Mouse (Mus musculus) c-Kit-positive CD71-positive TER-119-positive erythroid progenitor cells, embryonic 14.5 days (primary cell): Measurements from ENCODE around the gene Arsb.
A peak's percentile ranks its signal among the peaks of the same experiment; 100 is the strongest.

Experiments
- DNase-seq: peaks from one replicate; pipeline ENCODE4 v3.0.0-alpha.2; 2013; ENCODE audit warnings: low spot score

Arsb gene

DNA sequence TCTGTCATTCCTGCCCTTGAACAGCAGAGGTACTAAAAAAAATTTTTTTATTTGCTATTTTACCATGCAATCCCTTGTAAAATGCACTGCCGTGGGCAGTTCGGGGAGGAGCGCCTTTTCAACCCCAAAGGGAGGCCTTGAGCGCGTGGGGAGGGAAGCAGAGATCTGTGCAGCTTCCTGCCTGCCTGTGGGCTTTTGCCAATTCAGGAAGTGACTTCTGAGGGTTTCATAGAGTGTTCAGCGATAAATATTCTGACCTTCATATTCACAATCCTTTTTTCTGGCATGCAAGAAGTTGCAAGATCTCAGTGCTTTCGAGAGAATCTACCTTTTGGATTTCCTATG, 151.1 kb downstream of the Arsb start:
- DNase-seq: no peak

GRCm38 (mm10) chr13:93924735-93925432, 153.5 kb downstream of the Arsb start:
- DNase-seq: no peak

DNA sequence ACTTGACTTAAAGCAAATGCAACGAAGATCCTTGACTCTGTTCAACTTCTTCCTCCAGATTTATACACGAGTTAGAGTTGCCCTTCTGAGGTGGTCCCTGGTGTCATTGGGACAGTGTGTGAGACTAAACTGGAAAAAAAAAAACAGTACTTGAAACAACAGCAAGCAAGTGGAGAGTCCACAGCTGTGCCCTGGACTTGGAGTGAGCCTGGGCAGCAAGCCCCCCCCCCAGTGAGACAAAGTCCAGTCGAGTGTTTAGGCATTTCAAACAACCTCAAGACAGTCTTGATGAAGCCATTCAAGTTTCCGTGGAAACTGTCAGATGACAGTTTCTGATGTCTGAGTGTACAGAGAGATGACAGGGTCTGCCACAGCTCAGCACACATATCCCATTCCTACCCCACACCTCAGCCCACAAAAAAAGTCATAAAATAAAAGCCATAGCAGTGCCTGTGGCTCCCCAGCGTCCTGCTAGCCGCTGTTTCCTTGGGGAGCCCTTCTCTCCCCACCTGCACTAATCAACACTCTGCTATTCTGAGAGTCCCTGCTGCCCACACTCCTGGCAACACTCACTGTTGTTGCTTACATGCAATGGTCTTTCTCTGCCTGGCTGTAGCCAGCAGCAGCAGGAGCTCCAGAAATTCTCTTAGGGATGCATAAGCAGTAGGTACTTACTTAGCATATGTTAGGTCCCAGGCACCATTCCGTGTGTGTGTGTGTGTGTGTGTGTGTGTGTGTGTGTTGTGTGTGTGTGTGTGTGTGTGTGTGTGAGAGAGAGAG, 159.3 kb downstream of the Arsb start:
- no peak for DNase-seq

DNA sequence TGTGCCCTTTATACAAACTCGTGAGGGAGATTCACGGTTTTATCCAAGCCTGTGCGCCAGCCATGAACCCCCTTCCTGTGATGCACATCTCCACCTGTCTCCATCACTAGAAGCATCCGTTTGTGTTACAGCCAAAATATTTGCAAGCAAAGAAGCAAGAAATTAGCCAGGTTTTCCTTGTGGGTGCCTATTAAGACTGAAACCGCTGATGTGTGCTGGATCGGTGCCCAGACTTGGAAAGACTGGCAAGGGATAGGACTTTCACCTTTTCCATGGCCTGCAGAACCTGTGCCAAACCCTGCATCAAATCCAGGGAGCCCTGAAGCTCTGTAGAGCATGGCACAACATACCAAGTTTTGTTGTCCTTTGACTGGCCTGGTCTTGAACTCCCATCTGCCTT, 165.0 kb downstream of the Arsb start:
- no peak for DNase-seq

- no peak for DNase-seq
Measured at GRCm38 (mm10) chr13:93938118-93938517, 166.7 kb downstream of the Arsb start.

DNA sequence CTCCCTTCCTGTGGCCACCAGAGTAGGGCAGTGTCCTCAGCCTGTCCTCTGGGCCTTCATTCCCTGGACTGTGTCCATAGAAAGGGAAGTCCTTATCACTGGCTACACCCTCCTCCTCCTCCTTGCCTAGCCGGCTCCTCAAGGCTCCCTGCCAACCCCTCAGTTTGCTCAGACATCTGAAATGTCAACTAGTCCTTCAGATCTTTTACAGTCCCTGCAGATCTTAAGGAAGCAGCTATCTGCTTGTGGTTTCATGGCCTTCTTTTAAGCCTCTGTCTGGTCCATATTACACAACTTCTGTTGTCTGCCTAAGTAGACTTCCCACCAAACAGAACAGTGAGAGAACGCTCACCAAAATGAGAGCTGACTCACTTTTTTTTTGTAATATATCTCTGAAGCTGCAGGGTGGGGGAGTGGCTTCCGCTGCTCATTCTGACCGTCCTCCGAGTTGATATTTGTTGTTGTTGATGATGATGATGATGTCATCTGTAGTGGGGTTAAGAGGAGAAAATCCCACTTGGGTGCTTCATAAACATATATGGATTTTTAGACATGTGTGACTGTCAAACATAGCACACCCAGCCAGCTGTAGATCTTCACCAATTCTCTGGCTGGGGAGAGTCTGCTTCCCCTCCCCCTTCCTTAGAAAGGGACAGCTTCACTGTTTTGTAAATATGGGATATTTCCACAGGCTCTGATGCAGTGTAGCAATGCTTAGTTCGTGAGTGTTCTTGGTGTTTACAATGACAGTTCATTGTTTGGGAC, 168.1 kb downstream of the Arsb start:
- DNase-seq: peak; percentile 6

DNA sequence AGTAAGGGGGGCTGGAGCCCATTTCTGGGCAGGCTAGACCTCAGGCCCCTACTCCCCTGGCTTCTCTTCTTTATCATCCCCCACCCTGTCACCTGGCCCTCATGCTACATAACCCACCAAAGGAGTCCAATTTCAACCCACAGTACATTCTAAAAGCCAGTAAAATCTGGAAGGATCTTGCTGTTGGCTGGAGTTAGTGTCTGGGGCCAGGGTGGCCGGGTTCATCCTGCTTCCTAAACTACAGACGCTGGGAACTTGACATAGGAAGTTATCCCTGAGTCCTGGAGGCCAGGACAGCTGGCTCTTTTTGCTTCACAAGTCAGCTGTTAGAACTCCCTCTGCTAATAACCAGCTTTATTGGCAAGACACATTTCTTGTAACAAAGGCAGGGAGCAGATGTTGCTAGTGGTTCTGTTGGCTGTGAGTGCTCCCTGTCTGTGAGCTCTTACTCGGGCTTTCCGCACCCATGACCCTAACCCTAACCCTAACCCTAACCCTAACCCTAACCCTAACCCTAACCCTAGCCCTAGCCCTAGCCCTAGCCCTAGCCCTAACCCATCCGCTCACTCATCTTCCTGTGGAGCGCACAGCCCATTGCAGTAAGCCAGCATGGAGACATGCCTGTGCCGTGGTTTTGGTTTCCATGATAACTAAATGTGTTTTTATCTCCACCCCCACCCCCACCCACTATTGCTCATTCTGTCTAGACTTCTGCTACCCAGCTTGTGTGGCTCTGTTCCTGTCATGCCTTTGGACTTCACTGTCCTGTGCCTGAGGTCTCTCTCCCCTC, 169.5 kb downstream of the Arsb start:
- DNase-seq: no peak

DNA sequence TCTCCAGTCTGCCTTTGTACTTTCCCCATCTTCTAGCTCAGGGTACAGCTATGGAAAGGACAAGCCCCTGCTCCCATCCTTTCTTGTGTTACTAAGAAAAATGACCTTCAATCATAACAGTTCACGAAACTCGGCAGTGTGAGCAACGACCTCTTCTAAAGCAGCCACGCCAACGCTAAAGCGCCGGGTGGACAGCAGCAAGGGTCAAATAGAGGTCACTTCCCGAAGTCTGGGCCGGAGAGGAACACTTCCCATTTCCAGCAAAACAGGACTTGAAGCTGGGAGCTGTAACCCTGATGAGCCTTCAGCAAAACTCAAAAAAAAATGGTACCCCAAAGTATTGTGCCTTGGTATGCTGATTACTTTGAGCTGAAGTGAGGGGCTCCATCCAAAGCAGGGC, 179.6 kb downstream of the Arsb start:
- DNase-seq: no peak

DNA sequence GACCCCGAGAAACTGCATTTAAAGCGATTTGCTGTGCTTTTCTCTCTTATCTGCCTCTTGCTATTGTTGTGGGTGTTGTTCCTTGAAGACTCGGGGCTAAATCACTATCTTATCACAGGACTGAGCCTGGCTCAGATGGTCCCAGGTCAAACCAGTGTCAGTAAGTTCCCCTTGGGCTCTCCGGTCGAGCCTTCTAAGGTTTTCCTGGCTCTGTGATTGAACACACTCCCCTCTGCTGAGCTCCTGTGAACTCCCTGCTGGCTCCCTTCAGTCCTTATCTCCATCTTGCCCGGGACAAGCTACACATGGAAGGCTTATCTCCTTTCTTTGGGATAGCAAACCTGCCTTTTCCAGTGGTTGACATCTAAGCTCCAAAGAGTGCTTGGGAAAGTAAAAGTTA, 180.1 kb downstream of the Arsb start:
- DNase-seq: no peak

DNA sequence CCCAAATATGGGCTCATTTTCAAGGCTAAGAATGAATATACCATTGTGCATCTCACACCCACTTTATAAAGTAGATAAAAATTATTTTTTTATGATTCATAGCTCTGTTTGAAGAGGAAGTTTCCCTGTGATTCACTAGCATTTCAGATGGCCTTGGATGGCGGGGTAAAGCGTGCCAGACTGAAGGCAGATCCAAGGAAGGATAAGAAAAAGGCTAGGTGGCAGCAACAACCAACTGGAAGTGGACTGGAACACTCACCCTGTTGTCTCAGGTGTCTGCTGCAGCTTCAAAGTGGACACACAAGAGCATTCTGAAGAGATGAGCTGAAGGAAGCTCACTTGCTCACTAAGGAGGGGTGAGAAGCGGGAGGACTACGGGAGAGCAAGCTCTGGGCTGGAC, 181.0 kb downstream of the Arsb start:
- no peak for DNase-seq

- DNase-seq: no peak
Measured at GRCm38 (mm10) chr13:93957907-93958306, 186.5 kb downstream of the Arsb start.

DNA sequence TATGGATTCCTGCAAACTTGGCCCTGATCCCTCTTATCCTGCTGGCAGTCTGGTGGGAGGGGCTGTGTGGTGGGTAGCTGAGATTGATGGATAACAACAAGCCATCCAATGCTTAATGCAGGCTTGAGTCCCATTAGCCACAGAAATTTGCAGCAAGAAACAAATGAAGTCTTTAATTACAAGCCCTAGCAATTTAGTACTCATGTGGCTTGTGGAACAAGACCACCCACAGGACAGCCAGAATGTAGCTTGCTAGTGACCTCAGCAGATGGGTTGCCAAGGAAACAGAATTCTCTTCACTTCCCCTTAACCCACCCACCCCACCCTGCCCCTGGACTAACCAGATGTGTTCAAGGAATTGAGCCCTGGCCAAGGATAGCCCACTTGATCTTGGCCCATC, 194.8 kb downstream of the Arsb start:
- DNase-seq: no peak

- no peak for DNase-seq
Measured at GRCm38 (mm10) chr13:93967138-93967537, 195.7 kb downstream of the Arsb start.

- no peak for DNase-seq
Measured at GRCm38 (mm10) chr13:93970115-93970514, 198.7 kb downstream of the Arsb start.

- no peak for DNase-seq
Measured at GRCm38 (mm10) chr13:93972423-93972822, 201.0 kb downstream of the Arsb start.

DNA sequence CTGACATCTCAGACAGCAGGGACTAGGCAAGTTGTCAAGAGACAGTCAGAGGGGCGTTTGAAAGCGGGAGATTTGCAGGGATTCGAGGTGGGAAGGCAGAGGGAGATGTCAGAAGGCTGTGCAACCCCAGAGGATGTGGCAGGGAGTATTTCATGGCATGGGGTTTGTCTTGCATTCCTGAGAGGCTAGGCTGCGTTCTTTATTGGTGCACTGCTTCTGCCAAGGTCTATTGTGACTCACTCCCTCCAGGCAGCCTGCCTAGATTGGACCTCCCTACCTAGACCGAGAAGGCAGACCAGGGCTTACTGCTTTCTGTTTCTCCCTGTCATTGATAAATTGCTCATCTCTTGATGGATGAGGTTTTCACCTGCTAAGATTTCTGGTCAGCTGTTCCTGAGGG, 204.2 kb downstream of the Arsb start:
- DNase-seq: no peak

GRCm38 (mm10) chr13:93976897-93977530, 205.6 kb downstream of the Arsb start:
- no peak for DNase-seq

DNA sequence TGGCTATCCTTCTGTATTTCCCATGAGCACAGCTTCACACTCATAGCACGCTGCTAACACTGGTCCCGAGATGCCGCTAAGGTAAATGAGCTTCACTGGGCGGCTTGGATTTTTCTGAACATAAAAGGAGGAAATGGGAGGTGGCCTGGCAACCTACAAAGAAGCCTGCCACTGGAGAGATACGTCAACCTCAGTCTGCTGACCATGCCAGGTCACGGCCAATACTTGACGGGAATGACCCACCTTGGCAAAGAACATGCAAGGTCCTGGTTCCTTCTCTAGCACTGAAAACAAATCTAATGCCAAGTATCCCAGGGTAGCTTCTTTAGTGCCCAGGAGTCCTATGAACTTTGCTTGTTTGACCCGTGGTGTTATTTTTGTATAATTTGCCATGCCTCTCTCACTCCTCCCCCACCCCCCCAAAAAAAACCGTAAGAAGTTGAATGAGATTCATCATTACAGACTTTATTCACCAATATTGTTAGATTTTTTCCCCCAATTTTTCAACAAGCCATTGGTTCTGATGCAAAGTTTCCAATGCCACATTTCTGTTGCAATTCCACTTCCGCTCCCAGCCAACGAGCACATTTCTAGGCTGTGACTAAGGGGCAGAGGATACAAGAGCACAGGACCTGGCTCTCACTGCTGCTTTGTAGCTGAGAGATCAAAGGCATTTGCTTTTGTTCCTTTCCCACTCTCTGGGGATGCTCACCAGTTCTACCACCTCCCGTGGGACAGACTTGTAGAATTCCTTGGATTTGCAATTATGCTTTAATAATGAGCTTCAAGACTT, 207.5 kb downstream of the Arsb start:
- no peak for DNase-seq

DNA sequence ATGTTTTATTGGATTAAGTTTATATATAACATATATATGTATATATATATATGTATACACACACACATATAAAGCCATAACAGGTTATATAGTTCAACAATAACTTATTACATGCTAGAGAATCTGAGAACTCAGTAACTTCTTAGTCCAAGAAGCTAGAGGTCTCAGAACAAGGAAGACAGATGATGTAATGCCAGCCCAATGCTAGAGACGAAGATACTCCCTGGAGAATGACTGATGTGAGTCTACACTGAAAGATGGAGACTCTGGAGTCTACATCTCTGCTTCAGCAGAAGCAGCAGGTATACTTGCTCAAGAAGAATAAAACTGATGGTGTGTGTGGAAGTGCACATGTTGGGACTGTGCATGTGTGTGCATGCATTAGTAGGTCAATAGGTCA, 208.3 kb downstream of the Arsb start:
- no peak for DNase-seq

DNA sequence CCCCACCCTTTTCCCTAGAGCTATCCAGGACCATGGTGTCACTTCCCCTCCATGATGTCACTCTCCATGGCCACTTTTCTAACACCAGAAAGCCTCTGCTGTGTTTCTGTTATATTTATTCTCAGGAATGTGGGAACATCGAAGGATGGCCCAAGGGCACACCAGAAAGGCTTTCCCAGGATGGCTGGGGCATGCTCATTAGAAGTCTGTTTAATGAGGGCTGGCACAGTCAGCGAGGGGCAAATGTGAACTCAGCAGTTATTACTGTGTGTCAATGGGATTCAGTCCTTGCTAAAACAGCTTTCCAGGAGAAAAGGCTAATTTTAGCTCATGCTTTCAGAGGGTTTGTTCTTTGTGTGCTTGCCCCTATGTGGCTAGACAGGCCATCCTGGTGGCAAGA, 213.1 kb downstream of the Arsb start:
- DNase-seq: no peak

DNA sequence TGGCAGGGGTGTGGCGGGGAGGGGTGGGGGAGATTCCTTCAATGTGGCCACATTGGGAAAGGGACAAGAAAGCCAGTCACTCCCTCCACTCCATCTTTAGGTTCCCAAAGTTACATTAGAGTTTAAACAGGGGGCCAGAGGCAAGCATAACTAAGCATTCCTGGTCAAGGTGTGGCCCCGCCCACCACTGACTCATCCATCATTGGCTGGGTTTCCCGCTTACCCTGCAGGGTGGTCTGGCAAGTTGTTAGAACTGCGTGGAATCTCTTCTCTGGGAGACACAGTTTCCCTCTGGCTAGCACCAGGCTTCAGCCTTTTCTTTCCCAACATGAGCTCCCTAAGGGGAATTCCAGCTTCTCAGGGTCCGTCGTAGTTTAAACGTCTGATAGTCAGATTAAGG, 213.8 kb downstream of the Arsb start:
- DNase-seq: no peak
